Mouse (Mus musculus) liver, embryonic 16.5 days (tissue): ENCODE measurements around the gene Lrch1. TPM values are rescaled to one million over a fixed set of nuclear protein-coding genes. Genes with fewer than 3 reads are reported as not detected.

Experiments used
- ATAC-seq: fragments of 200-750 bp; cut with Nextera tagmentation; 2 replicates; pipeline ENCODE4 v1.8.0; 2017; ENCODE audit warnings: low read depth, mild to moderate bottlenecking, moderate number of reproducible peaks, moderate library complexity
- H3K27ac ChIP-seq: fragments of 300-500 bp; sonication (generic); 2 replicates; pipeline ENCODE4 v1.5.1; 2014; ENCODE audit warnings: mild to moderate bottlenecking, low read length
- H3K27me3 ChIP-seq: fragments of 300-500 bp; sonication (generic); 2 replicates; pipeline ENCODE4 v1.6.1; 2014; ENCODE audit warnings: low read depth, low read length, mixed read lengths; ENCODE audit not compliant: control insufficient read depth, insufficient read depth
- H3K36me3 ChIP-seq: fragments of 300-500 bp; sonication (generic); 2 replicates; pipeline ENCODE4 v1.6.1; 2014; ENCODE audit warnings: mild to moderate bottlenecking; ENCODE audit not compliant: control insufficient read depth, insufficient read depth
- H3K4me1 ChIP-seq: fragments of 300-500 bp; sonication (generic); 2 replicates; pipeline ENCODE4 v1.6.1; 2014; ENCODE audit warnings: low read depth, low read length, mixed read lengths; ENCODE audit not compliant: control insufficient read depth
- H3K4me2 ChIP-seq: fragments of 300-500 bp; sonication (generic); 2 replicates; pipeline ENCODE4 v1.6.1; 2014; ENCODE audit warnings: low read depth, low read length, mixed read lengths
- H3K4me3 ChIP-seq: fragments of 300-500 bp; sonication (generic); 2 replicates; pipeline ENCODE4 v1.5.1; 2014; ENCODE audit warnings: low read depth, mild to moderate bottlenecking, low read length
- H3K9ac ChIP-seq: fragments of 300-500 bp; sonication (generic); 2 replicates; pipeline ENCODE4 v1.6.1; 2014; ENCODE audit warnings: low read depth, low read length
- H3K9me3 ChIP-seq: fragments of 300-500 bp; sonication (generic); replicated peaks from 2 replicates; pipeline ENCODE4 v1.6.1; 2016; ENCODE audit warnings: low read length; ENCODE audit not compliant: control insufficient read depth
- WGBS: fragments of 180-500 bp; shearing (Covaris S2); extraction: QIAGEN DNeasy Blood & Tissue Kit; methylation state at CpG from one replicate; pipeline ENCODE4 v1.1.7; 2014; ENCODE audit not compliant: insufficient replicate concordance; 5-methylcytosine and 5-hydroxymethylcytosine counted together
- polyA plus RNA-seq: library from polyadenylated mRNA; unstranded; fragments of >200 nt; fragmentation: Nextera tagmentation; extraction: Ambion mirVana; gene quantifications from 2 replicates; pipeline ENCODE4 v1.2.1, GENCODE M21; 2015

The Lrch1 gene
- polyA plus RNA-seq, 1 experiment from 2014 or later, result 4.5 TPM

GRCm38 (mm10) chr14:74814848-74815789 lies 132.6 kb downstream of the Lrch1 start:
- peaks cover 6% of the 10 kb centered on the region for H3K36me3 ChIP-seq
- no peak for ATAC-seq
- H3K4me2 ChIP-seq, result no peak overlapping the region
- H3K9me3 ChIP-seq, result no peaks in the 10 kb centered on the region
- no peak overlapping the region for H3K27ac ChIP-seq
- no peak overlapping the region for H3K9ac ChIP-seq
- H3K4me3 ChIP-seq, result no peak overlapping the region
- H3K27me3 ChIP-seq, result no peaks in the 10 kb centered on the region
- H3K4me1 ChIP-seq, result peaks cover 3% of the 10 kb centered on the region; the same call in 1 of the 2 replicates
- 81% methylated on average over 17 of the region's 17 CpGs for WGBS

- no peak for ATAC-seq
- H3K4me3 ChIP-seq, result no peak overlapping the region
- H3K4me1 ChIP-seq, result no peaks in the 10 kb centered on the region
- WGBS, result 79% methylated on average over 11 of the region's 11 CpGs
- H3K27ac ChIP-seq, result no peak overlapping the region
- H3K9ac ChIP-seq, result no peak overlapping the region
- no peaks in the 10 kb centered on the region for H3K27me3 ChIP-seq
- H3K9me3 ChIP-seq, result no peaks in the 10 kb centered on the region
- peaks cover 2% of the 10 kb centered on the region; the same call in 1 of the 2 replicates for H3K36me3 ChIP-seq
- H3K4me2 ChIP-seq, result no peak overlapping the region
Observed at GRCm38 (mm10) chr14:74811617-74812016, 136.1 kb downstream of the Lrch1 start.

- Histone ChIP-seq H3K27ac (no peak overlapping the region), H3K9me3 (no peaks in the 10 kb centered on the region), H3K4me3 (no peak overlapping the region), H3K27me3 (no peaks in the 10 kb centered on the region), H3K4me2 (no peak overlapping the region), H3K36me3 (peaks cover 16% of the 10 kb centered on the region), H3K9ac (no peak overlapping the region), H3K4me1 (no peaks in the 10 kb centered on the region)
- no peak for ATAC-seq
- 51% methylated on average over 1 of the region's 1 CpGs for WGBS
Observed at GRCm38 (mm10) chr14:74801961-74802360, 145.7 kb downstream of the Lrch1 start.

GRCm38 (mm10) chr14:74798063-74798890 lies 149.4 kb downstream of the Lrch1 start:
- no peaks in the 10 kb centered on the region for H3K27me3 ChIP-seq
- WGBS, result 79% methylated on average over 16 of the region's 16 CpGs
- H3K9ac ChIP-seq, result no peak overlapping the region
- H3K4me2 ChIP-seq, result no peak overlapping the region
- H3K9me3 ChIP-seq, result no peaks in the 10 kb centered on the region
- H3K27ac ChIP-seq, result no peak overlapping the region
- no peaks in the 10 kb centered on the region for H3K4me1 ChIP-seq
- H3K36me3 ChIP-seq, result peaks cover 12% of the 10 kb centered on the region
- ATAC-seq, result no peak
- H3K4me3 ChIP-seq, result no peak overlapping the region

- H3K4me1 ChIP-seq, result no peaks in the 10 kb centered on the region
- 67% methylated on average over 10 of the region's 10 CpGs for WGBS
- ATAC-seq, result no peak; the same call in 1 of the 2 replicates
- H3K9ac ChIP-seq, result no peak overlapping the region
- peaks cover 11% of the 10 kb centered on the region for H3K36me3 ChIP-seq
- no peak overlapping the region for H3K4me3 ChIP-seq
- H3K27ac ChIP-seq, result no peak overlapping the region
- no peaks in the 10 kb centered on the region for H3K9me3 ChIP-seq
- no peak overlapping the region for H3K4me2 ChIP-seq
- no peaks in the 10 kb centered on the region for H3K27me3 ChIP-seq
Observed at GRCm38 (mm10) chr14:74797386-74798062, 150.2 kb downstream of the Lrch1 start.

- H3K9ac ChIP-seq, result no peak overlapping the region
- WGBS, result 76% methylated on average over 12 of the region's 12 CpGs
- H3K27ac ChIP-seq, result no peak overlapping the region
- H3K4me2 ChIP-seq, result no peak overlapping the region
- ATAC-seq, result no peak
- no peaks in the 10 kb centered on the region for H3K4me1 ChIP-seq
- H3K36me3 ChIP-seq, result no peaks in the 10 kb centered on the region; the same call in 1 of the 2 replicates
- H3K27me3 ChIP-seq, result no peaks in the 10 kb centered on the region
- no peaks in the 10 kb centered on the region for H3K9me3 ChIP-seq
- H3K4me3 ChIP-seq, result no peak overlapping the region
Observed at GRCm38 (mm10) chr14:74794931-74795330, 152.7 kb downstream of the Lrch1 start.

GRCm38 (mm10) chr14:74792793-74793192 lies 154.9 kb downstream of the Lrch1 start:
- Histone ChIP-seq H3K27ac (no peak overlapping the region), H3K27me3 (no peaks in the 10 kb centered on the region), H3K36me3 (no peaks in the 10 kb centered on the region; the same call in 1 of the 2 replicates), H3K4me1 (no peaks in the 10 kb centered on the region), H3K9ac (no peak overlapping the region), H3K9me3 (no peaks in the 10 kb centered on the region), H3K4me2 (no peak overlapping the region), H3K4me3 (no peak overlapping the region)
- ATAC-seq, result no peak
- 65% methylated on average over 6 of the region's 6 CpGs for WGBS

- H3K9me3 ChIP-seq, result no peaks in the 10 kb centered on the region
- H3K27ac ChIP-seq, result no peak overlapping the region
- 68% methylated on average over 5 of the region's 5 CpGs for WGBS
Observed at GRCm38 (mm10) chr14:74790535-74790934, 157.1 kb downstream of the Lrch1 start.

More at GRCm38 (mm10) chr14:74790535-74790934, 157.1 kb downstream of the Lrch1 start:
- Histone ChIP-seq H3K4me3 (no peak overlapping the region), H3K27me3 (no peaks in the 10 kb centered on the region), H3K4me2 (no peak overlapping the region), H3K36me3 (peaks cover 4% of the 10 kb centered on the region), H3K4me1 (no peaks in the 10 kb centered on the region), H3K9ac (no peak overlapping the region)
- no peak for ATAC-seq
